Mouse (Mus musculus) inflammation-experienced regulatory T-cells (primary cell): ENCODE results near the gene Try4. TPM values are rescaled to one million over a fixed set of nuclear protein-coding genes. Genes with fewer than 3 reads are reported as not detected.

Source experiments
- polyA plus RNA-seq, 2 experiments: library from polyadenylated mRNA; unstranded; fragments of 100-300 nt; shearing (Covaris generic); gene quantifications; one replicate each; pipeline ENCODE4 v1.2.1; 2017

Try4 gene
- polyA plus RNA-seq, result under 1 TPM in 1 of 2 experiments, not detected in 1; 0.49 TPM

DNA sequence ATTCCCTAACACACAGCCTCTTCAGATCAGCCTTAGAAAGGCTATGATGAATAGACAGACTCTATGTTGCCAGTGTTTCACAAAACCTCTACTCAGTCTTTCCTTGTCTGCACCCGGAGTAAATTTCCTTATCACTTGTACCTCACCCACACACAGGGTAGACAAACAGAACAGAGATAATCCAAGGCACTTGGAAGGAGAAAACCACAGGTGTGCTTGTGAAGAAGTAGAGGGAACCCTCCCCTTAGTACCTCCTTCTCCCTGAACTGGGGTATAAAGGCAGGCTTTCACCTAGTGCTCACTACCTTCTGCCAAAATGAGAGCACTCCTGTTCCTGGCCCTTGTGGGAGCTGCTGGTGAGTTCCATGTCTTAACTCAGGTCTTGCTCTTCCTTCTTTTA is at the start of gene Try4:
Try4 (plus strand) TSS at position 301 of the 400 bp plus-strand sequence.

DNA sequence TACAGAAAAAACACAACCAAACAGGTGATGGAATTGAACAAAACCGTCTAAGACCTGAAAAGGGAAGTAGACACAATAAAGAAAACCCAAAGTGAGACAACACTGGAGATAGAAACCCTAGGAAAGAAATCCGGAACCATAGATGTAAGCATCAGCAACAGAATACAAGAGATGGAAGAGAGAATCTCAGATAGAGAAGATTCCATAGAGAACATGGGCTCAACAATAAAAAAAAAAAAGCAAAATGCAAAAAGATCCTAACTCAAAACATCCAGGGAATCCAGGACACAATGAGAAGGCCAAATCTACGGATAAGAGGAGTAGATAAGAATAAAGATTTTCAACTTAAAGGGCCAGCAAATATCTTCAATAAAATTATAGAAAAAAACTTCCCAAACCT is 14.7 kb downstream of the Try4 start, which contains the start of gene Try5:
Try5 (minus strand) TSS at position 101 of the 400 bp plus-strand sequence.

DNA sequence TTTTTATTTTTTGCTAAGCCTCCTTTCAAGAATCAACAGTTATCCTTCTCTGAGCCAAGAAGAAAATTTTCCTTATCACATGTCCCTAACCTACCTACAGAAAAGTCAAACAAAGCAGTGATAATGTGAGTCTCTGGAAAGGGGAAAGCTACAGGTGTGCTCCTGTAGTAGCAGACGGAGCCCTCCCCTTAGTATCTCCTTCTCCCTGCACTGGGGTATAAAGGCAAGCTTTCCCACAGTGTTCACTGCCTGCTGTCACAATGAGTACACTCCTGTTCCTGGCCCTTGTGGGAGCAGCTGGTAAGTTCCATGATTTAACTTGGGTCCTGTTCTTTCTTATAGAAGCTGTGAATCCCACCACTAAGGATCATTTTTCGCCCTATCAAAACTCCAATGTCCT is 51.9 kb downstream of the Try4 start, which contains the start of gene Try10:
Try10 (plus strand) TSS at position 174 of the 400 bp plus-strand sequence.

Other genes with a start within 250 kb of the Try4 start
- gene Try5, start 14.6 kb downstream of the Try4 start, polyA plus RNA-seq, result not detected
- not detected for gene Try10, start 51.8 kb downstream of the Try4 start, polyA plus RNA-seq
- not detected for gene Prss3, start 75.4 kb downstream of the Try4 start, polyA plus RNA-seq
- not detected for gene Gm5771, start 90.1 kb downstream of the Try4 start, polyA plus RNA-seq
- gene Gm10334, start 143.9 kb downstream of the Try4 start, polyA plus RNA-seq, result not detected
- not detected for gene Prss1, start 156.7 kb downstream of the Try4 start, polyA plus RNA-seq
- 1 to 10 TPM in 1 of 2 experiments, under 1 TPM in 1; 0.95 to 1.4 TPM for gene Prss2, start 219.5 kb downstream of the Try4 start, polyA plus RNA-seq